Comparison of ENCODE assay signal across 8 mouse cellular contexts in the genomic region with DNA sequence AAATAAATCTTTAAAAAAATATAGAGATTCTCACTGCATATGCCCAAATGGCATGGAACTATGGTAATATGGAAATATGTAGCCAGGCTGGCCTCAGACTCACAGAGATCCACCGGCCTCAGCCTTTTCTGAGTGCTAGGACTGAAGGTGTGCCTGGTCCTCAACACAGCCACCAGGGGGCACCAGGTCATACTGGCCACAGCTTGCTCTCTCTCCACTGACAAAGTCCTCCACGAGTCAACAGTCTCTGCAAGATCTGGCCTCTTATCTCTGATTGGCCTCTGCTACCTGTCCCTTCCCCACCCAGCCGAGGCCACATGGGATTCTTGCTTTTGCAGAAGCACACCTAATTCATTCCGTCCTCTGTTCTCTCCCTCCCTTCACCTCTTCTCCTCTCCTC. TPM values are rescaled to one million over a fixed set of nuclear protein-coding genes. Genes with fewer than 3 reads are reported as not detected.
A peak's percentile ranks its signal among the peaks of the same experiment; 100 is the strongest.
DNase-seq lines count a peak whose midpoint lies in the region; ATAC-seq and TF ChIP-seq lines count a peak whose summit lies in the region.

No protein-coding gene starts in this region.

- no peak overlapping the region for H3K27ac ChIP-seq in thymus, adult 2 months (ENCODE audit: control insufficient read depth, insufficient read depth, low read length)
- no peak overlapping the region for H3K27ac ChIP-seq in midbrain, embryonic 13.5 days

- TF ChIP-seq CTCF in thymus, adult 2 months (IDR thresholded peaks at IDR 0.05; ENCODE audit: borderline replicate concordance, control insufficient read depth, extremely low read depth, insufficient read depth, low read length, poor library complexity): peak; percentile 67; the same call in 1 of the 2 replicates

- WGBS in thymus, adult 2 months: 28% methylated on average over 4 of the region's 4 CpGs
- WGBS in midbrain, embryonic 13.5 days: 38% methylated on average over 4 of the region's 4 CpGs

- DNase-seq in thymus, adult 2 months: peak; percentile 62
- no peak for DNase-seq in thymus, adult 18-20 months
- peak; percentile 80 for DNase-seq in adrenal gland, postnatal 25 days
- DNase-seq in heart, adult 18-20 months: peak; percentile 81 to 82
- peak; percentile 78 to 81 for DNase-seq in kidney, postnatal 4 days
- peak; percentile 63 for DNase-seq in thymus, postnatal 25 days
- DNase-seq in right cerebral cortex, postnatal 36 days (ENCODE audit: low spot score in 2 of 2): no peak

- ATAC-seq in midbrain, embryonic 13.5 days: 0 out of 2 replicates have a peak, but pooled peaks have one; percentile 24

- no peaks in the 10 kb centered on the region for H3K27me3 ChIP-seq in thymus, adult 2 months (ENCODE audit: control insufficient read depth, insufficient read depth, low read length)
- 0 out of 2 replicates have a peak, but pooled peaks cover 3% of the 10 kb centered on the region for H3K27me3 ChIP-seq in midbrain, embryonic 13.5 days

- no peaks in the 10 kb centered on the region for H3K36me3 ChIP-seq in thymus, adult 2 months (ENCODE audit: control insufficient read depth, insufficient read depth, low read length)
- H3K36me3 ChIP-seq in midbrain, embryonic 13.5 days: peaks cover 2% of the 10 kb centered on the region

- TF ChIP-seq POLR2A in thymus, adult 2 months (IDR thresholded peaks at IDR 0.05; ENCODE audit: control insufficient read depth, extremely low read depth, insufficient read depth, low read length, poor library complexity): no peak

- no peaks in the 10 kb centered on the region for H3K4me1 ChIP-seq in thymus, adult 2 months (replicated peaks; ENCODE audit: control insufficient read depth, insufficient read depth, low read length)
- no peaks in the 10 kb centered on the region for H3K4me1 ChIP-seq in midbrain, embryonic 13.5 days (replicated peaks)

- no peak overlapping the region for H3K4me3 ChIP-seq in thymus, adult 2 months (ENCODE audit: control insufficient read depth, insufficient read depth, low read length)
- no peak overlapping the region for H3K4me3 ChIP-seq in midbrain, embryonic 13.5 days (replicated peaks)

- H3K9me3 ChIP-seq in midbrain, embryonic 13.5 days: 0 out of 2 replicates have a peak, but pooled peaks cover 2% of the 10 kb centered on the region

- no peak overlapping the region for H3K4me2 ChIP-seq in midbrain, embryonic 13.5 days (replicated peaks)

- no peak overlapping the region for H3K9ac ChIP-seq in midbrain, embryonic 13.5 days (replicated peaks)

RNA-seq across cellular contexts. Expression of gene Selenow, which starts 7.7 kb away (rescaled TPM):
- polyA plus RNA-seq in thymus, adult 2 months (2012; rRNA removed): 408 and 474 TPM in 2 replicates
- total RNA-seq in adrenal gland, postnatal 25 days (2021): 156 and 160 TPM in 2 replicates
- 100 to 1,000 TPM; 181 to 202 TPM for total RNA-seq in heart, adult 18-20 months (2021)
- 1,286 and 1,320 TPM in 2 replicates for polyA plus RNA-seq in midbrain, embryonic 13.5 days (2015; fragmentation: Nextera tagmentation; extraction: Ambion mirVana)

RNA-seq across cellular contexts. Expression of gene Nop53, which starts 16.0 kb away (rescaled TPM):
- 170 and 192 TPM in 2 replicates for polyA plus RNA-seq in thymus, adult 2 months (2012; rRNA removed)
- total RNA-seq in adrenal gland, postnatal 25 days (2021): 174 TPM in 2 replicates
- total RNA-seq in heart, adult 18-20 months (2021): 100 to 1,000 TPM; 134 to 143 TPM
- 140 and 151 TPM in 2 replicates for polyA plus RNA-seq in midbrain, embryonic 13.5 days (2015; fragmentation: Nextera tagmentation; extraction: Ambion mirVana)

RNA-seq across cellular contexts. Expression of gene Ehd2, which starts 37.5 kb away (rescaled TPM):
- polyA plus RNA-seq in thymus, adult 2 months (2012; rRNA removed): 15.0 and 17.4 TPM in 2 replicates
- 38.3 and 41.0 TPM in 2 replicates for total RNA-seq in adrenal gland, postnatal 25 days (2021)
- 10 to 100 TPM; 65.8 to 77.3 TPM for total RNA-seq in heart, adult 18-20 months (2021)
- polyA plus RNA-seq in midbrain, embryonic 13.5 days (2015; fragmentation: Nextera tagmentation; extraction: Ambion mirVana): 3.3 and 4.7 TPM in 2 replicates

RNA-seq across cellular contexts. Expression of gene Crxos, which starts 47.5 kb away (rescaled TPM):
- 0.55 TPM in 1 of 2 replicates, not detected in the other for polyA plus RNA-seq in thymus, adult 2 months (2012; rRNA removed)
- total RNA-seq in adrenal gland, postnatal 25 days (2021): not detected in 2 replicates
- not detected for total RNA-seq in heart, adult 18-20 months (2021)
- polyA plus RNA-seq in midbrain, embryonic 13.5 days (2015; fragmentation: Nextera tagmentation; extraction: Ambion mirVana): 0.34 and 0.81 TPM in 2 replicates

RNA-seq across cellular contexts. Expression of gene Crx, which starts 50.1 kb away (rescaled TPM):
- polyA plus RNA-seq in thymus, adult 2 months (2012; rRNA removed): 0.16 TPM in 1 of 2 replicates, not detected in the other
- total RNA-seq in adrenal gland, postnatal 25 days (2021): not detected in 2 replicates
- total RNA-seq in heart, adult 18-20 months (2021): not detected
- 0.10 and 0.43 TPM in 2 replicates for polyA plus RNA-seq in midbrain, embryonic 13.5 days (2015; fragmentation: Nextera tagmentation; extraction: Ambion mirVana)

Comparison
In these comparisons a context has a peak if more than half of its experiments do, and no peak if none do; other contexts are left out.
1. DNase-seq: peak in thymus, adult 2 months (single experiment), adrenal gland, postnatal 25 days (single experiment), heart, adult 18-20 months (2 of 2), kidney, postnatal 4 days (2 of 2) and thymus, postnatal 25 days (single experiment); none in thymus, adult 18-20 months (0 of 2) and right cerebral cortex, postnatal 36 days (0 of 2).